8 mouse cellular contexts compared by ENCODE assay signal in the genomic region with DNA sequence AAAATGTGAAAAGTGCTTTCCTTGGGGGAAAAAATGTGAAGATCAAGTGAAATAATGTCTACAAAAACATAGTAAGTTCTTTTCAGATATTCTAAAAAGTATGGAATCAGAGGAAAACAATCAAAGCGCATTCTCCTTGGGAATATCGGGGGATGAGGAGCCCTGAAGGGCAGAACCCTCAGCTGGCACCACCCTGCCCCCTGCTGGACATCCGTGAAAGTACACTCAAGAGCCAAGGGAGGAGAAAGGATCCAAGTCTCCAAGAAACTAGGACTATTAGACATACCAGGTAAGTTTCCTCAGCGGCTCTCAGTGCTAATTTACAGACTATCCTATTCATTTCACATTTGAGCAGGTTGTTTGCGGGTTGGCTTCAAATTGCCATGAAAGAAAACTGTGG. TPM values are rescaled to one million over a fixed set of nuclear protein-coding genes. Genes with fewer than 3 reads are reported as not detected.
DNase-seq lines count a peak whose midpoint lies in the region; ATAC-seq and TF ChIP-seq lines count a peak whose summit lies in the region.

No protein-coding gene starts in this region.

- 0 out of 2 replicates have a peak, but pooled peaks cover 2% of the 10 kb centered on the region for H3K27me3 ChIP-seq in neural tube, embryonic 15.5 days (replicated peaks)
- no peaks in the 10 kb centered on the region for H3K27me3 ChIP-seq in liver, embryonic 11.5 days (replicated peaks; ENCODE audit: control insufficient read depth, insufficient read depth, low read length)

- no peak for ATAC-seq in neural tube, embryonic 15.5 days (ENCODE audit: low FRiP score)
- ATAC-seq in erythroblast, adult 5-6 weeks (replicated peaks; ENCODE audit: low FRiP score, poor library complexity, severe bottlenecking): 0 out of 2 replicates have a peak, but pooled peaks have one; percentile 67
- ATAC-seq in liver, embryonic 11.5 days (replicated peaks; ENCODE audit: low FRiP score): no peak

- no peak overlapping the region for H3K4me2 ChIP-seq in neural tube, embryonic 15.5 days
- no peak overlapping the region for H3K4me2 ChIP-seq in liver, embryonic 11.5 days

- no peak overlapping the region for H3K4me3 ChIP-seq in neural tube, embryonic 15.5 days (replicated peaks)
- no peak overlapping the region for H3K4me3 ChIP-seq in bone marrow, adult 2 months (replicated peaks; ENCODE audit: control insufficient read depth, low read depth, low read length)
- H3K4me3 ChIP-seq in liver, embryonic 11.5 days (ENCODE audit: low read depth, low read length): no peak overlapping the region

- no peaks in the 10 kb centered on the region for H3K9me3 ChIP-seq in neural tube, embryonic 15.5 days (replicated peaks)
- H3K9me3 ChIP-seq in liver, embryonic 11.5 days (ENCODE audit: control insufficient read depth, low read length): no peaks in the 10 kb centered on the region

- no peak overlapping the region for H3K9ac ChIP-seq in neural tube, embryonic 15.5 days (replicated peaks)
- H3K9ac ChIP-seq in liver, embryonic 11.5 days (ENCODE audit: low read depth, low read length): no peak overlapping the region

- peak; percentile 80 for TF ChIP-seq CTCF in bone marrow, adult 2 months (IDR thresholded peaks at IDR 0.05; ENCODE audit: control insufficient read depth, insufficient read depth, low read length)

- no peaks in the 10 kb centered on the region for H3K36me3 ChIP-seq in neural tube, embryonic 15.5 days
- no peaks in the 10 kb centered on the region for H3K36me3 ChIP-seq in liver, embryonic 11.5 days (ENCODE audit: control insufficient read depth, insufficient read depth, low read length)

- TF ChIP-seq POLR2A in bone marrow, adult 2 months (IDR thresholded peaks at IDR 0.05; ENCODE audit: borderline replicate concordance, control insufficient read depth, low read depth, low read length): no peak

- H3K27ac ChIP-seq in neural tube, embryonic 15.5 days (replicated peaks): no peak overlapping the region
- H3K27ac ChIP-seq in bone marrow, adult 2 months (ENCODE audit: control insufficient read depth, insufficient read depth, low read depth, low read length, poor library complexity): no peak overlapping the region
- H3K27ac ChIP-seq in liver, embryonic 11.5 days (ENCODE audit: low read depth, low read length): no peak overlapping the region

- H3K4me1 ChIP-seq in neural tube, embryonic 15.5 days: 0 out of 2 replicates have a peak, but pooled peaks cover 6% of the 10 kb centered on the region
- H3K4me1 ChIP-seq in bone marrow, adult 2 months (ENCODE audit: control insufficient read depth, insufficient read depth, low read length): no peaks in the 10 kb centered on the region
- H3K4me1 ChIP-seq in liver, embryonic 11.5 days (replicated peaks; ENCODE audit: control insufficient read depth, insufficient read depth, low read length): no peaks in the 10 kb centered on the region; the same call in 1 of the 2 replicates

- DNase-seq in neural tube, embryonic 10.5 days (ENCODE audit: extremely low spot score, low spot score): peak; percentile 79
- DNase-seq in kidney, adult 9 months: peak; percentile 82
- peak; percentile 44 for DNase-seq in liver, embryonic 11.5 days (ENCODE audit: low spot score)
- DNase-seq in retina, embryonic 14.5 days (ENCODE audit: low spot score): peak; percentile 86
- DNase-seq in urinary bladder, postnatal 36 days (ENCODE audit: low spot score in 2 of 2): peak; percentile 55 to 70

- 17% methylated on average over 5 of the region's 5 CpGs for WGBS in neural tube, embryonic 15.5 days
- WGBS in bone marrow, adult 2 months: 15% methylated on average over 5 of the region's 5 CpGs
- 13% methylated on average over 5 of the region's 5 CpGs for WGBS in liver, embryonic 11.5 days

RNA-seq across cellular contexts. Expression of a gene that starts 28.8 kb away (rescaled TPM):
- polyA plus RNA-seq in neural tube, embryonic 15.5 days (2015; fragmentation: Nextera tagmentation; extraction: Ambion mirVana): 1.4 and 1.8 TPM in 2 replicates
- polyA plus RNA-seq in bone marrow, adult 2 months (2011; ENCODE audit: insufficient read depth, insufficient read length, low replicate concordance, missing spikeins): not detected in 2 replicates
- total RNA-seq in erythroblast, adult 5-6 weeks (2015; ENCODE audit: low replicate concordance): not detected in 2 replicates
- not detected in 2 replicates for total RNA-seq in erythroblast, adult 5-6 weeks (2017; ENCODE audit: low replicate concordance)
- 0.32 and 0.63 TPM in 2 replicates for polyA plus RNA-seq in liver, embryonic 11.5 days (2014; fragmentation: Nextera tagmentation; extraction: Ambion mirVana)
